Mouse (Mus musculus) frontal cortex, postnatal 25 days (tissue): ENCODE results near the gene Mycl.
A peak's percentile ranks its signal among the peaks of the same experiment; 100 is the strongest.

Experiments used
- DNase-seq, 2 experiments: peaks; one replicate each; pipeline ENCODE4 v3.0.0; 2022; ENCODE audit warnings: low spot score in 2 of 2

Gene Mycl

DNA sequence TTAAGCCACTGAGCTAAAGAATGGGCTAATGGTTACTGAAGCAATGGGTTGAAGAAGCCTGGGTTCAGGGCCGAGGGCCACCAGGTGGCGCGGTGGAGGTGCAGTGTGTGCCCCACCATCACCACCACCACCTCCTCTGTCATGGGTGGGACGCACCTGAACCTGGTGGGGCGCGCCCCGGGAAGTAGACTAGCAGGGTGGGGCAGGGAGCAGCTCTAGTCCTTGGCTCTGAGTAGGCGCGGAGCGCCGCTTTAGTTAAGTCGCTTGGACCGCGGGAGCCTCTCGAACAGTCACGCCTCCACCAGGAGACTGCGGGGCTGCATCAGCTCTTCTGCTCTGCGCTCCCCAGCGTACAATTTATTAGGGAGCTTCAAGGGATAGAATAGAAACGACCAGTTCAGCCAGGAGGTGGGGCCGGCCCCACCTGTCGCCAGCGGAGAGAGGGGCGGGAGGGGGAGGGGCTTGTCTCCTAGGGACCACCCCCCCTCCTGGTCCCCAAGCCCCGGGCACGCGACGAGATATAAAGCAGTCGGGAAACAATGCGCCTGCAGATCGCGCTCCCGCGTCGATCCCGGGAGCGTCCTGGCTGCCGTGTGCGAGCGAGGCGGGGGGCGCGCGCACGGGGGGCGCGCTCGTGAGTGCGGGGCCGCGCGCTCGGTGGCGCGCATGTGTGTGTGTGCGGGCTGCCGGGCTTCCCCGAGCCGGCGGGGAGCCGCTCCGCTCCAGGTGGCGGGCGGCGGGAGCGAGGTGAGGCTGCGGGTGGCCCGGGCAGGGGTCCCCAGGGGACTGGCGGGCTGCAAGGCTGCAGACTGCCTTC is at the start of gene Mycl:
TSS of gene Mycl (plus strand) at position 249 of the 817 bp plus-strand sequence.
- DNase-seq = peak; percentile 84 to 86

DNA sequence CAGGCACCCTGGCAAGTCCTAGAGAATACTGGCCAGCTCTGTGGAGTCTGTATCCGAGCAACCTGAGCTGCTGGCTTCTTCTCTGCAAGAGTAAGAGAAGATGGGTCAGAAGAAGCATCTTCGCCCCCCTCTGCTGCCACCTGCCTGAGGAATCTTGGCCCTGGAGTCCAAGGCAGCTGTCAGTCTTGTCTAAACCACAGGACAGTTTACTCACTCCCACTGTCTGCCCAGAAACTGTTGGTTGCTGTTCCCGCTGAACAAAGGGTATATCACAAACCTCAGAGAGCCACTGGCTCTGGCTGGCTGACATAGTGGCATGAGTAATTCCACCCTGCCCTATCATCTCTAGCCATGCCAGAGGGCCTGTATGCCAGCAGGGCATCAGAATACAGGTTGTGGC is 48.2 kb upstream of the Mycl start:
- no peak for DNase-seq

DNA sequence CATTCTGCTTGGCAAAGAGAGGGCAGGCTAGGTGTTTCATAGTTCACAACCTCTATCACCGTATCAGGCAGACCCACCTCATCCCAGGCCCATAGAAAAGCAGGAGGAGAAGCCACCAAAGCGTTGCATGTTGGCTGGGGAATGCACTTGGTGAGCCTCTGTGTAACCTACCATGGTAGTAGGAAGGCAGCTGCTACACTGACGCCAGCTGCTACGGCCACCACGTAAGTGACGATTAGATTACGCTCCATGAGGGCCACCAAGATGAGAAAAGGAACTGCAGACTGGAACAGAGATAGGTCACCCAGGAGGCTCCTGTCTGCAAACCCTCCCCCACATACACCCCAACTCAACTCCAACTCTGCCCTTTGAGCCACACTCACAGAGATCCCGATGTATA is 46.4 kb upstream of the Mycl start:
- no peak for DNase-seq

DNA sequence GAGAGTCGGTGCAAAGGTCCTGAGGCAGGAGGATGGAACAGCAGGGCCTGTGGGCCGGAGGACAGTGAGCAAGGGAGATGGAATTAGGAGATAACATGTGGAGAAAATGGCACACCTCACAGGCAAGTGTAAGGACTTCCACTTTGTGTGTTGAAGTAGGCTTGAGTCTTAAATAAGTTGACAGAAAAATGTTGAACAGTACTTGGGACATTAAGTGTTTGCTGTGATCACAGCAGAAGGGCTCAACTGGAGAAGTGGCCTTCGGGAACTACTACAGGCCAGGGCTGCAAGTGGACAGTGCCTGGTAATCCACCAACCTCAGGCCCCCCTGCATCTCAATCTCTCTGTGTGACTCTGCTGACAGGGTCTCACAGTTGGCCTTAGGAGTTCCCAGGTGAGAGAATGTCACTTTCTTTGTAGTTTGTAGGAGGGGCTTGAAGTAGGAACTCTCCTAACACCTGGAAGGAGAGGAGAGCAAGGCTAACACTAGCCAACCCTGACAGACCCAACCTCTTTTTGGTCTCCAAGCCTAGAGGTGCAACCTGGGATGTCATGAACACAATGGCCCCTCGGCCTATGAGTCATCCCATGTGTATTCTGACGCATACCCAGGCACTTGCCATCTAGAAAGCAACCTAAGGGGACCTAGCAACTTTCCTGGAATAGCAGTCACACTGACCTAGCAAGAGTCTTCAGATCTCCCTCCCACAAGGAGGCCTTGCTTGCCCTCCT is 40.6 kb upstream of the Mycl start:
- no peak for DNase-seq

DNA sequence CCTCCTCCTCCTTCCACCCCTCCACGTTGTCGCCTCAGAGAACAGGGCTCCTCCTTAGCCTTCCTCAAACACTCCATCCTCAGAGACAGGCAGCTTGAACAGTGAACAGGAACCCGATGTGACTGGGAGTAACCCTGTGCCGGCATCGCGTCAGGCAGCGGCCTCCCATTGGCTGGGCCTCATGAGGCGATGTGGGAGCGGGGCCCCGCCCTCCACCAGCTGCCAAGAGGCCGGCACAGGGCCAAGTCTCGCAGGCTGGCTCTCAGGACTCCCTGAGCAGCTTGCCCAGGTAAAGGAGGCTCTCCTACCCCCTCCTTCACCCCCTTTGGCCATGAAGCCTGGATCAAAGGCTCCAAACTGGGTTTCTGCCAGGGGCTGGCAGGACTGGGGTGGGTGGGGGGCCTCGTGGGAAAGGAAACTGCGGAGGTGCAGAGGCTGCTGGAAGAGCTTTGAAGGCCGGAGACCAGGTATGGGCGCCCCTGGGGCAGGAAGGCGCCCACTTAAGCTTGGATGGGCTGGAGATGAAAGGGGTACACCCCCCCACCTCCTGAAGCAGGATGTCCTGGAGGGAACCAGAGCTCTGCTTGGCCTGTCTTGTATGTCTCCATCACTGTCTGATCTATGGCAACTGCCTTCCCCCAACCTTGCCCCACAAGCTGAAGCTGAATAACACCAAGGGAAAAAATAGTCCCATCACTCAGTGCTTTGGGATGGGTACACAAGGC is 39.9 kb upstream of the Mycl start:
- peak; percentile 70 to 83 for DNase-seq

DNA sequence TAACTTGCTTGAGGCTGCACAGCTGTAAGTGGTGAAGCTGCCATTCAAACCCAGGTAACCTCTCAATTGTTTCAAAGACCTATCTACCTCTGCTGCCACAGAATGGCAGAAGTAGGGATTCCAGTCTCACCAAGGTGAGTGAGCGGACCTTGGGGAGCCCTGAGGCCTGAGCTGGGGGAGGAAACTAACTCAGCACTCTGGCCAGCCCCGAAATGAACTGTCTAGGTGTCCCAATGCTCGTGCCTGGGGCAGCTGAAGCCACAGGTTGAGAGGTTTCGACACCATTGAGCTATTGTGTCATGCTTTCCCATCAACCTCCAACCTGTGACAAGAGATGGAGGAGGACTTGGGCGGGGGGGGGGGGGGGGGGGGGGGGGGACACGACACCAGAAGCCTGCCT is 39.2 kb upstream of the Mycl start:
- DNase-seq = no peak

DNA sequence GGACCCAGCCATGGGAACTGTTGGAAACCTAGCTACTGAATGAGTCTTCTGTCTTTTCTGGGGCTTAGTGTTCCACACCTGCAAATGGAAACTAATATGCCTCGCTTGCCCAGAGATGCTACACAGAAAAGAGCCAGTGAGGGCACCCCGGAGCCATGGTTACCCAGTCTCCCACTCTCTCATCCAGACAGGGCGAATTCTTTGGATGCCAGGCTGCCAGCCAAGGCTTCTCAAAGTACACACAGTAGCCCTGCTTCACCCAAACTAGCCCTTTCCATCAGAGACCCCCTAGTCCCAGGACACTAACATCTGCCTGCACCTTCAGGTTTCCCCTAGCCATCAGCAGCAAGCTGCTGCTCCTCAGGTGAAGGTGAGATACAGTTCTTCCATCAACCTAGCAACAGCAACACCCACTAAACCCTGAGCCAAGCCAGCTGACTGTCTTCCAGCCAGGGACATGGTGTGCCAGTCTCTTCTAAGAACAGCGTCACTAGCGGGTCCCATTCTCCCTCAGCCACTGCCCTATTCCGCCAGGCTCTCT is 36.9 kb upstream of the Mycl start:
- DNase-seq = peak; percentile 28 to 41

DNA sequence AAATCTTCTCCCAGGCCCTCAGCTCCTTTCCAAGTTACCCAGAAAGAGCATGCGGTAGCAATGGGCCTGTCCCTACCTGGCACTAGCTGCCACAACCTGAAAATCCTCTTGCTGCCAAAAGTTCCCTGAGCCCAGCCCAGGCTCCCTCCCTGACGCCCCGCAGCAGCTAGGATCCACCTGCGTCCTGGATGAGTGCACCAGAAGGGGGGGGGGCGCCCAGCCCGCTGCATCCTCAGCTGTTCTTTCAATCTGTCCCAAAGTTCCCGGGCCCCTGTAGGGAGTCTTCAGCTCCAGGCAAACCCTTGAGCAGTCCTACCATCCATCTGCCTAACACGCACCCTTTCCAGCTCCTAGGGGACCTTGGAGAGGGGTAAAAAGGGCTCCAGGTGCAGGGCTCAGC is 35.6 kb upstream of the Mycl start:
- DNase-seq = no peak

DNA sequence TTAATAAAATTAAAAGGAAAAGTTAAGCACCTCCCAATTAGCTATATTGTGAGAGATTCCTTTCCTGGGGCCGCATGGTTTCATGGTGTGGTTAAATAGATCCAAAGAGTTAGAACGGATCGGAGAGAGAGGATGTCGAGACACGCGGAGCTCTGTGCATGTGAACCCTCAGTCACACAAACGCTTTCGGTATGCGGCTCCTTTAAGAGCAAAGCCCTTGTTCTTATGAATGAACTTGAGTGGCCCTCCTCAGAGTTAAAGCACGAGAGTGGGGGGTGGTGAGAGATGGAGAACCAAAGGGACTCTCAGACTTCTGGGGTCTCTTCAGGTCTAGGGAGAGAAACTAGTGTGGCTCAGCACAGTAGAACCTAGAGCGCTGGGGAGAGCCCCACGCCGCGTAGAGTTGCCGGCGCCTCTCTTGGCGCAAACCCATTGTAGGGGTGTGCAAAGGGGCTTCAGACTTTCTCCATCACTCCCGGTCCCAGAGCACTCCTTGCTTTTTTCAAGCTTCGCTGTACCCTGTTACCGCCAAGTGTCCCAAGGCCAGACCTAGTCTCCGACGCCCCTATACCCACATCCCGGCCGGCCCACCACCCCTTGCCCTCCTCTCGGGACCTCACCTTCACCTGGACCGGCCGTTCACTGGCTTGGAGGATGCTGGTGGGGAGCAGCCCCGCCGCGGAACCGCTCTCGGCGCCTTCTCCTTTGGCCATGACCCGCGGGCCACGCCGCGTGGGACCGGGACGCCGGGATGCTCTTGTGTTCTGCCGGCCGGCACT is 34.9 kb upstream of the Mycl start:
- DNase-seq = no peak

DNA sequence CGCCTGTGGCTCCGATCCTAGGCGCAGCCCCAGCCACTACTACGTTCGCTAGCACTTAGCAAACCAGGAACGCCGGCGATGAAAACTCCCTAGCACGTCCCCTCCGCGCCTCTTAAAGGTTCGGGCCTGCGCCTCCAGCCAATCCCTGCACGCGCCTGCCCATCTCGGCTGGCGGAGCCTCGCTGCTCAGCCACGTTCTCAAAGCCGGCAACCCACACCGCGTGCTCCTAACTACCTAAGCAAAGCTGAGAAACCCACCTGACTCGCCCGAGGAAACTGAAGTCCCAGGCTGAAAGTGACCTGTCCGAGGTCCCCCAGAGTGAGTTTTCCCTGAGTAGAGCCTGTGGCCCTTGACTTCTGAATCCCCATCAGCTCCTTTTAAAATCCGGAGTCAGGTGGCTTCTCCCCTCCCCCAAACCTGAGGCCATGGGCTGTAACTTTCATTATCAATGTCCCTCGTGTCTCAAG is 34.3 kb upstream of the Mycl start, which contains the start of gene Mfsd2a:
TSS of gene Mfsd2a (minus strand) at position 89 of the 468 bp plus-strand sequence.
- DNase-seq = peak; percentile 39 to 63

DNA sequence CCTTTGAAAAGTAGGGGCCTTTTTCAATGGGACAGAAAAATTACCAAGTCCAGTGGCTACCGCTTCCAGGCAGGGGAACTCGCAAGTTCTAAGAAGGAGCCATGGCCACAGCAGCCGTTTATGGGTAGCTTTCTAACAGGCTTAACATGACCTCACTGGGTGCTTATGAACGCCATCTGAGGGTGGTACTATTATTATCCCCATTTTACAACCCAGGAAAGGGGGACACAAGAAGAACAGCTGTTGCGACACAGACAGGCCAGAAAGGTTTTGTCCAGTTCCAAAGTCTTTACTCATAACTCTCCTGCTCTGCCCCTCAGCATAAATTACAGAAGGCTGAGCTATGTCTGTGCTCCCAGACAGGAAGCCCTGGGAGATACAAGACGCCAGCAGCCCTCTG is 33.9 kb upstream of the Mycl start:
- no peak for DNase-seq

DNA sequence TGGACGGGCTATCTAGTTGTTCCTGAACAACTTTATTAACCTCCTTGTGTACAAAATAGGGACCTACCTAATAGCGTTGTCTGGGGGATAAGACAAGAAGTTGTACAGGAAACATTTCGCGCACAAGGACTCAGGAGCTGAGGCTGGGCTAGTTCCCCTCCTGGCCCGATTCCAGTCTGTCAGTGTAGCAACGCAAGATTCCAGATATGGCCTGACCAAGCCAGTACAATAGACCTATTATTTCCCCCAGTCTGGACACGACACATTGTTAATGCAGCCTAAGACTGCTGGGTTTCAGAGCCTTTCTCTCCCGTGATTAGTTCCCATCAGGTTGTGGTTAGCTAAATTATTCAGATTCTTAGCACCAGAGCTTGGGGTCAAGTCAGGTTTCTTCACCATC is 32.7 kb upstream of the Mycl start:
- no peak for DNase-seq

DNA sequence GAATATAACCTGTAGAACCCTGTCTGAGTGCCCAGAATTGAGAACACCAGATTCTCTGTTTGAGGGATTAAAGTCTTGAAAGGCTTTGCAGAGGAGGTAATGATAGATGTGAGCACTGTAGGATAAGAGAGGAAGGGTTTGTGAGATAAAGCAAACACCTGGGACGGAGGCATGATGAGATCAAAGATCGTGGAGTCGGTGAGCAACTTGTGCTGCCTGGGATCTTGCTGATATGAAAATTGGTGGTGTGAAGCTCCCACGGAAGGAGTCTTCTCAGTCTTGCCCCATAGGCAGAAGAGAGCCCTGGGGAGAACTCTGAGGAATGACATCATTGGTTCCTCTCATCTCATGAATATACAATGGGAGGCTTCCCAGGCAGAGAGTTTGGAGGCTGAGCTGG is 27.3 kb upstream of the Mycl start:
- DNase-seq = no peak

DNA sequence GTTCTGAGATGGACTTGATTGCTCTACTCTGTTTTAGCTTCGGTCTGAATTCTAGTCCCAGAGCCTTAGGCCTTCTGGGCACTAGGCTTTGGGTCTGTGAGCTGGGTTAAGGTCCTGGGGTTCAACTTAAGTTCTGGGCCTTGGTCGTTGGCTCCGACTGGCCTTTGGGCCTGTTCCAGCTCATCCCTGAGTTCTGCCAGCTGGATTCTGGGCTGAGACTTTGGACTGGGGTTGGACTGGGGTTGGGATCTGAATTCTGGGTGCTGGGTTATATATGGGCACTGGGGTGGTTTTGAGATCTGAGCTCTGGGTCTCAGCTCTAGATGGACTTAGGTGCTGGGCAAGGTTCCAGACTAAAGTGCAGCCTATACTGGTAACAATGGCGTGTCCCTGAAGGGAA is 24.3 kb upstream of the Mycl start:
- DNase-seq = no peak

DNA sequence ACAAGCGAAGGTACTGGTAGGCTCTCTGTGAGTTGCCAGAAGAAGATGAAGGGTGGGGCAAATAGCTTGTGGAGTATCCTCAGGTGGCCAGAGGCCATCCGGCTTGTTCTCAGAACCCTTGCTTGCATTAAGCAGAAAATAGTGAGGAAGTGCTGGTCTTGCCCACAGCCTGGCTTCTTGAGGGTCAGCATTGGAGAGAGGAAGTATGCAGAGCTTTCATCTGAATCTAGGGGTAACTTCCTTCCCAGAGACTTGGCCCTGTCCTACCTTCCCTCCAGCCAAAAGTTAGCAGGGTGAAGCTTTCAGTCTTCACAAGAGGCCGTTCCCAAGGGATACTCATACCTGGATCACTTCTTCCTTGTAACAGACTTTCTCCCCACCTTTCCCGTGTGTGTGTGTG is 23.8 kb upstream of the Mycl start:
- DNase-seq = no peak

DNA sequence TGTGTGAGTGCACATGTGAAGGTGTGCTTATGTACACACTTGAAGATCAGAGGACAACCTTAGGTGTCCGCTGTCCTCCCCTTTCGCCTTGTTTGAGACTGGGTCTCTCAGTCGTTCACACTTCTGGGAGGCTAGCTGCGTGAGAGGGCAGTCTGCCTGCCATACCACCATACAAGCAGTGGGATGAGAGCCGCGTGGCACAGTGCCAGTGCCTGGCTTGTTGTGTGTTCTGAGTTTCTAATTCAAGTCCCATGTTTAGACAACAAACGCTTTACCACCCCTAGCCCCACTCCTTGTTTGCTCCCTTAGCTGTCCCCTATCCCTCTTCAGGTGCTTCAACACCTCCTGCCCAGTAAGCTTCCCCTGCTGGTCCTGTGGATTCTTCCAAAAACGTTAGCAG is 23.4 kb upstream of the Mycl start:
- DNase-seq = no peak

DNA sequence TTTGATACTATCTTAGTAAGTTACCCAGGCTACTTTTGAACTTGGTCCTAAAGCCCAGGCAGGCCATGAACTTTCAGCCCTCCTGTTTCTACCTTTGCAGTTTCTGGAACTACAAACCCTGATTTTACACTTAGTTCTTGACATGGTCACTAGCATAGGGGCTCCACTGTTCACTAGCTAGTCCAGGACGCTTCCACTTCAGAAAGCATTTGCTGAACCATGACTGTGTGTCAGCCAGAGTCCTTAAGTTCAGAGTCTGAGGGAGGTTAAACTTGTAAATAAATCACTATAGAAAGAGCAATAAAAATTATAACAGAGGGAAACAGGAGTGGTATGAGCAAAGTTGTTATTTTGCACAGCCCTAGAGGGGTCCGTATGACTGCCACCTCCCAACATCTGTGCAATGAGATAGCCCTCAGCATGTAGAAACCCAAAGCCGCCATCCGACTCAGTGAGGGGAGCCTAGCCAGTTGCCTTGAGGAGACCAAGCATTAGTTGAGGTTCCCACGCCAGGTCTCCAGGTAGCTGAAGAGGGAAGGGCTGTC is 20.4 kb upstream of the Mycl start:
- no peak for DNase-seq

DNA sequence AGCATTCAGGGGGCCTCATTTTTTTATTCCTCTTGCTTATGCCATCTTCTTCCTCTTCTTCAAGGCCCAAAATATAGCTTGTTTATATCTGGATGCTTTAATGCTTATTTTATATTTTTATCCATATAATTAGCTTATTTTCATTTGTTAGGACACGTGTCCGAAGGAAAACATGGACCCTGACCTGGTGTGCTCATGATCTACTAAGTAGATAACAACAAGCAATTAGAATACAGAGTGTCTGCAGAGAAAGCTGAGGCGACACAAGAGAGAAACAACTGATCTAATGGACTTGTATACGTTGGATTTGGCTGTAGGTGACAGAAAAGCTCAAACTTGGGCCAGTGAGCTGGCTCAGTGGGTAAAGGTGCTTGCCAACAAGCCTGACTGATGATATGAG is 18.6 kb upstream of the Mycl start:
- no peak for DNase-seq

DNA sequence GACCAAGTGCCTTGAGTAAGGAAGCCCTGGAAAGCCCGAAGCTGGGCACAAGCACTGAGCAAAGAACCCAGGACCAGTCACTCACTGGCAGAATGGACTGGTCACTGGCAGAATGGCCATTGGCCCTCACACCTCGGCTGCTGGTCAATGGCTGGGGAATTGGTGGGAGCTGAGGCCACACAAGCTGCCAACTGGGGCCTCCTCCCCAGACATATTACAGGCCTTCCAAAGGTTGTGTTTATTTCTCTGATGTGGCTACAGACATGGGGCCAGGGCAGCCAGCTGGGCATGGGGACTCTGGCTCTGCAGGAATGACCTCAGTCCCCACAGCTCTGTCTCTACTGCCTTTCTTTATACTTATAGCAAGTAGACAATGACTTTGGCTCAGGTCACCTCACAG is 16.6 kb upstream of the Mycl start:
- DNase-seq = no peak

DNA sequence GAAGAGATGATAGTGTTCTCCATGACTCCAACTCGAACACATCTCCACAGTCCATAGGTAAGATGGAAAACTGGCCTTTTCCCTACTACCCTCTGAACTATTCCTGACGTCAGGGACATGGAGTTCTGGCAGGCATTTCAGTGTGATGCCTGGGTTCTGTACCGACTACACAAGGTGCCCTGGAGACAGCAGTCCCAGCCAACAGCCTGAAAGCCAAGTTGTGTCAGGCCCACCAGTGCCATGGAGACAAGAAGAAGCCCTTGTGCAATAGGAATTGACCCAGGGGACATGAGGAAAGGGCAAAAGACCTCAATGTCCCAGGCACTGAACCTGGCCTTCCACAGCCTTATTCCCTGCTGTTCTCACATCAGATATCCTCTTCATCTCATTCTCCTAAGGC is 15.6 kb upstream of the Mycl start:
- DNase-seq = no peak

DNA sequence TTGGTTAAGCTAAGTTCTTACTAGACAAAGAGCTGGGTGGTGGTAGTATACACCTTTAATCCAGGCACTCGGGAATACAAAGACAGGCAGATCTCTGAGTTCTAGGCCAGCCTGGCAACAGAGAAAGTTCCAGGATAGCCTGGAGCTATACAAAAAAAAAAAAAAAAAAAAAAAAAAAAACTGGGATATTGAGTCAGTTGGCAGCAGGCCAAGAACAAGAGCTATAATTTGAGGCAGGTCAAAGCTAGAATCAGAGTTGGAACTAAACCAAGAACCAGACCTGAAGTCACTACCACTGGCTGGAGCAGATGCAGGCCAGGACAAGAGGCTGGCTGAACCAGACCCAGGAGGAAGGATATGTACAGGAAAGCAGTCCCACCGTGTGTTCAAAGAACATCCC is 14.8 kb upstream of the Mycl start:
- DNase-seq = no peak
